ENCODE assay signal across 15 mouse cellular contexts in the genomic region with DNA sequence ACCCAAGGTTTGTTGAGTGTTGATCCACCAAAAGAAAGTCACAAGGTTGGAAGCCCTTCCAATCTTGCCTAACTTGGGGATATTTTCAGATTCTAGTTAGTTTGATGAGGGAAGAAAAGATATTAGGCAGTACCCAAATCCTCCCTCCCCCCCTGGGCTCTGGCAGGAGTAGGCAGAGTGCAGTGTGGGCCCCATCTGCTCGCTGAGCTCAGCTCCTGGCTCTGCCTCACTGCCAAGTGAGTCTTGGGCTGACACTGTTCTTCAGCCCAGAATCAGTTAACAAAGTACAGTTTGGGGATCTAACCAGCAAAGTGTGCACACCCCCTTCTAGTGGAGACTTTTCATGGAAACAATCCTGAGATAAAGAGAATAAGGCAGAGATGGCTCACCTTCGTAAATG. TPM values are rescaled to one million over a fixed set of nuclear protein-coding genes. Genes with fewer than 3 reads are reported as not detected.
DNase-seq lines count a peak whose midpoint lies in the region; ATAC-seq lines count a peak whose summit lies in the region.
"Had no signal": no experiment of that assay in that cellular context is flagged by ENCODE, and none has a peak within 500 bp of the region (broad histone marks: within the 10 kb centered on the region; RNA-seq: fewer than 3 reads in every experiment).

No protein-coding gene starts in this region.

- peak overlapping the region; percentile 73; the same call in 1 of the 2 replicates for H3K27ac ChIP-seq in lung, embryonic 15.5 days
- H3K27ac ChIP-seq: liver, embryonic 13.5 days had no signal

- peak; percentile 31 to 51 for DNase-seq in frontal cortex, postnatal 36 days (ENCODE audit: low spot score in 2 of 2)
- DNase-seq in frontal cortex, postnatal 14 days (ENCODE audit: low spot score in 2 of 2) = no peak
- no peak for DNase-seq in lung, postnatal 25 days (ENCODE audit: low spot score)
- DNase-seq in layer of hippocampus, adult 9-11 months = peak; percentile 83
- DNase-seq in kidney, postnatal 14 days = no peak
- DNase-seq in B cell, adult 2 months = no peak
- DNase-seq: adrenal gland, postnatal 14 days; kidney, postnatal 36 days; liver, embryonic 13.5 days had no signal

- no peak for ATAC-seq in lung, embryonic 15.5 days (ENCODE audit: borderline replicate concordance, extremely low read depth, low FRiP score, low TSS enrichment)
- no peak for ATAC-seq in monocyte, adult 5-6 weeks (replicated peaks; ENCODE audit: insufficient number of reproducible peaks, low FRiP score, low TSS enrichment, poor library complexity, severe bottlenecking)

- no peak overlapping the region for H3K4me3 ChIP-seq in lung, embryonic 15.5 days
- H3K4me3 ChIP-seq: erythroblast, embryonic 14.5 days; liver, embryonic 13.5 days had no signal

- no peaks in the 10 kb centered on the region for H3K36me3 ChIP-seq in lung, embryonic 15.5 days
- H3K36me3 ChIP-seq: liver, embryonic 13.5 days had no signal

- H3K4me1 ChIP-seq in lung, embryonic 15.5 days = peaks cover 7% of the 10 kb centered on the region; the same call in 1 of the 2 replicates
- H3K4me1 ChIP-seq: liver, embryonic 13.5 days had no signal

- no peaks in the 10 kb centered on the region for H3K27me3 ChIP-seq in lung, embryonic 15.5 days
- H3K27me3 ChIP-seq: liver, embryonic 13.5 days had no signal

- H3K4me2 ChIP-seq in lung, embryonic 15.5 days = no peak overlapping the region
- H3K4me2 ChIP-seq: heart, embryonic 11.5 days; liver, embryonic 13.5 days had no signal

- no peaks in the 10 kb centered on the region for H3K9me3 ChIP-seq in lung, embryonic 15.5 days
- H3K9me3 ChIP-seq: liver, embryonic 13.5 days had no signal

- 62% methylated on average over 2 of the region's 2 CpGs for WGBS in lung, embryonic 15.5 days

- no peak overlapping the region for H3K9ac ChIP-seq in lung, embryonic 15.5 days
- H3K9ac ChIP-seq: liver, embryonic 13.5 days had no signal

RNA-seq across cellular contexts. Expression of a gene that starts 12.5 kb away (rescaled TPM):
- polyA plus RNA-seq in lung, embryonic 15.5 days (2015; fragmentation: Nextera tagmentation; extraction: Ambion mirVana) = 12.9 and 15.9 TPM in 2 replicates
- not detected in 3 replicates for total RNA-seq in monocyte, adult 5-6 weeks (2017)

RNA-seq across cellular contexts. Expression of a gene that starts 28.6 kb away (rescaled TPM):
- 0.54 and 0.60 TPM in 2 replicates for polyA plus RNA-seq in lung, embryonic 15.5 days (2015; fragmentation: Nextera tagmentation; extraction: Ambion mirVana)
- not detected in 3 replicates for total RNA-seq in monocyte, adult 5-6 weeks (2017)

RNA-seq across cellular contexts. Expression of a gene that starts 37.8 kb away (rescaled TPM):
- polyA plus RNA-seq in lung, embryonic 15.5 days (2015; fragmentation: Nextera tagmentation; extraction: Ambion mirVana) = not detected in 2 replicates
- total RNA-seq in monocyte, adult 5-6 weeks (2017) = not detected in 3 replicates
- total RNA-seq: adrenal gland, postnatal 14 days had no signal
- polyA plus RNA-seq: cerebellum, adult 2 months; erythroblast, embryonic 14.5 days; heart, embryonic 11.5 days; liver, embryonic 13.5 days; thymus, postnatal 0 days had no signal

Comparison
In these comparisons a context has a peak if more than half of its experiments do, and no peak if none do; other contexts are left out.
1. DNase-seq: peak in frontal cortex, postnatal 36 days (2 of 2) and layer of hippocampus, adult 9-11 months (single experiment); none in frontal cortex, postnatal 14 days (0 of 2), lung, postnatal 25 days (single experiment), kidney, postnatal 14 days (single experiment) and B cell, adult 2 months (0 of 2).